Mouse (Mus musculus): ENCODE measurements around the gene St3gal3.

Gene St3gal3

GRCm38 (mm10) chr4:118022406-118022805, 112.3 kb downstream of the St3gal3 start:
- DNase-seq (ENCODE audit: low read depth, low spot score): no peak

- DNase-seq (ENCODE audit: low read depth, low spot score): no peak
These were observed 115.1 kb downstream of the St3gal3 start for GRCm38 (mm10) chr4:118019640-118020039.

- no peak for DNase-seq (ENCODE audit: low read depth, low spot score)
These were observed 115.5 kb downstream of the St3gal3 start for GRCm38 (mm10) chr4:118019218-118019617.

- no peak for DNase-seq (ENCODE audit: low read depth, low spot score)
These were observed 117.5 kb downstream of the St3gal3 start for GRCm38 (mm10) chr4:118017021-118017805.

GRCm38 (mm10) chr4:118016323-118016911, 118.3 kb downstream of the St3gal3 start:
- DNase-seq (ENCODE audit: low read depth, low spot score): no peak

GRCm38 (mm10) chr4:118015636-118016035, 119.1 kb downstream of the St3gal3 start:
- no peak for DNase-seq (ENCODE audit: low read depth, low spot score)

GRCm38 (mm10) chr4:118015126-118015525, 119.6 kb downstream of the St3gal3 start:
- no peak for DNase-seq (ENCODE audit: low read depth, low spot score)

- no peak for DNase-seq (ENCODE audit: low read depth, low spot score)
These were observed 124.0 kb downstream of the St3gal3 start for GRCm38 (mm10) chr4:118010661-118011173.

GRCm38 (mm10) chr4:118008433-118009033, 126.2 kb downstream of the St3gal3 start:
- DNase-seq (ENCODE audit: low read depth, low spot score): no peak

GRCm38 (mm10) chr4:118001355-118001754, 133.4 kb downstream of the St3gal3 start:
- no peak for DNase-seq (ENCODE audit: low read depth, low spot score)

GRCm38 (mm10) chr4:118000605-118001208, 134.0 kb downstream of the St3gal3 start:
- DNase-seq (ENCODE audit: low read depth, low spot score): no peak

GRCm38 (mm10) chr4:117999951-118000350, 134.8 kb downstream of the St3gal3 start:
- DNase-seq (ENCODE audit: low read depth, low spot score): no peak

GRCm38 (mm10) chr4:117997381-117998269, 137.1 kb downstream of the St3gal3 start:
- no peak for DNase-seq (ENCODE audit: low read depth, low spot score)

- no peak for DNase-seq (ENCODE audit: low read depth, low spot score)
These were observed 138.0 kb downstream of the St3gal3 start for GRCm38 (mm10) chr4:117996701-117997100.

- DNase-seq (ENCODE audit: low read depth, low spot score): no peak
These were observed 139.3 kb downstream of the St3gal3 start for GRCm38 (mm10) chr4:117995461-117995860.

GRCm38 (mm10) chr4:117993421-117993820, 141.3 kb downstream of the St3gal3 start:
- DNase-seq (ENCODE audit: low read depth, low spot score): no peak

GRCm38 (mm10) chr4:117992872-117993271, 141.8 kb downstream of the St3gal3 start:
- DNase-seq (ENCODE audit: low read depth, low spot score): no peak

GRCm38 (mm10) chr4:117992036-117992435, 142.7 kb downstream of the St3gal3 start:
- DNase-seq (ENCODE audit: low read depth, low spot score): no peak

GRCm38 (mm10) chr4:117991055-117991627, 143.6 kb downstream of the St3gal3 start:
- no peak for DNase-seq (ENCODE audit: low read depth, low spot score)

- DNase-seq (ENCODE audit: low read depth, low spot score): no peak
These were observed 144.1 kb downstream of the St3gal3 start for GRCm38 (mm10) chr4:117990571-117990970.

GRCm38 (mm10) chr4:117989801-117990200, 144.9 kb downstream of the St3gal3 start:
- DNase-seq (ENCODE audit: low read depth, low spot score): no peak

Measured in c-Kit-negative CD71-positive TER-119-positive erythroid progenitor cells, embryonic 14.5 days (primary cell).